Mouse (Mus musculus) thymus, adult 2 months (tissue): ENCODE results near the gene Adat1. TPM values are rescaled to one million over a fixed set of nuclear protein-coding genes. Genes with fewer than 3 reads are reported as not detected.

Experiments used
- DNase-seq: peaks from one replicate; pipeline ENCODE4 v3.0.0; 2021
- H3K27ac ChIP-seq: fragments of 200-500 bp; 2 replicates; pipeline ENCODE4 v1.5.1; 2012; ENCODE audit warnings: low read length, control low read depth; ENCODE audit not compliant: control insufficient read depth, insufficient read depth
- H3K27me3 ChIP-seq: fragments of 200-500 bp; 2 replicates; pipeline ENCODE4 v1.6.1; 2012; ENCODE audit warnings: mild to moderate bottlenecking, low read length, moderate library complexity, mixed read lengths; ENCODE audit not compliant: control insufficient read depth, insufficient read depth
- H3K36me3 ChIP-seq: fragments of 200-500 bp; 2 replicates; pipeline ENCODE4 v1.6.1; 2012; ENCODE audit warnings: mild to moderate bottlenecking, low read length, moderate library complexity; ENCODE audit not compliant: control insufficient read depth, insufficient read depth
- H3K4me1 ChIP-seq: fragments of 200-500 bp; replicated peaks from 2 replicates; pipeline ENCODE4 v1.6.1; 2012; ENCODE audit warnings: low read length; ENCODE audit not compliant: control insufficient read depth, insufficient read depth
- H3K4me3 ChIP-seq: fragments of 200-500 bp; 2 replicates; pipeline ENCODE4 v1.5.1; 2012; ENCODE audit warnings: mild to moderate bottlenecking, low read length, control low read depth, moderate library complexity; ENCODE audit not compliant: control insufficient read depth, insufficient read depth
- CTCF ChIP-seq: fragments of 200-500 bp; IDR thresholded peaks from 2 replicates; pipeline ENCODE4 v1.5.1; 2012; ENCODE audit warnings: mild to moderate bottlenecking, control low read depth, low read length, moderate library complexity, borderline replicate concordance; ENCODE audit not compliant: control insufficient read depth, poor library complexity, insufficient read depth; ENCODE audit errors: extremely low read depth
- POLR2A ChIP-seq: fragments of 200-500 bp; IDR thresholded peaks from 2 replicates; pipeline ENCODE4 v1.6.1; 2012; ENCODE audit warnings: mild to moderate bottlenecking, low read length, control low read depth, moderate library complexity; ENCODE audit not compliant: control insufficient read depth, poor library complexity, insufficient read depth; ENCODE audit errors: extremely low read depth
- WGBS: fragments of 180-500 bp; shearing (Covaris S2); methylation state at CpG from one replicate; pipeline ENCODE4 v1.1.7; 2018; 5-methylcytosine and 5-hydroxymethylcytosine counted together
- polyA plus RNA-seq: library from polyadenylated mRNA; depleted of rRNA; stranded (reverse); fragments of >200 nt; gene quantifications from 2 replicates; pipeline ENCODE4 v1.2.3, GENCODE M21; 2012

Adat1 gene
- polyA plus RNA-seq, 1 experiment: 4.0 TPM

DNA sequence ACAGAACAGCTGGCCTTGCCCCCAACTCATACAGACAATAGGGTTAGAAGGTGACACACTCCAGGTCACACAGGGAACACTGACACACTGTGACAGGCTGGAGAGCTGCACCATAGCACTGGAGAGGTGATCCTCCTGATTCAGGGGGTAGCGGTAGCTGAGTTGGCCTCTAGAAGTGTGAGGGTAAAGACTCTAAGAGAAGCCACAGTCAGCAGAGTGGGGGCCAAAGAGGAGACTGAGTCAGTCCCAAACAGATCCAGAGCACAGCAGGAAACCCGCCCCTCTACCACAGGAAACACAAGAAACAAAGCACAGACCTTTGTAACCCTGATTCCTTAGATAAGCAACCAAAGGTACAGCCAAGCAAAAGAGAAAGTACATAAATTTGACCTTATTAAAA lies 15.8 kb downstream of the Adat1 start:
- H3K36me3 ChIP-seq: no peaks in the 10 kb centered on the region
- peak overlapping the region; percentile 79 for H3K27ac ChIP-seq
- H3K27me3 ChIP-seq: no peaks in the 10 kb centered on the region
- H3K4me1 ChIP-seq: peaks cover 20% of the 10 kb centered on the region
- peak; percentile 57 for DNase-seq
- WGBS: 6% methylated on average over 2 of the region's 2 CpGs
- TF ChIP-seq CTCF (no peak), POLR2A (no peak)
- no peak overlapping the region for H3K4me3 ChIP-seq

DNA sequence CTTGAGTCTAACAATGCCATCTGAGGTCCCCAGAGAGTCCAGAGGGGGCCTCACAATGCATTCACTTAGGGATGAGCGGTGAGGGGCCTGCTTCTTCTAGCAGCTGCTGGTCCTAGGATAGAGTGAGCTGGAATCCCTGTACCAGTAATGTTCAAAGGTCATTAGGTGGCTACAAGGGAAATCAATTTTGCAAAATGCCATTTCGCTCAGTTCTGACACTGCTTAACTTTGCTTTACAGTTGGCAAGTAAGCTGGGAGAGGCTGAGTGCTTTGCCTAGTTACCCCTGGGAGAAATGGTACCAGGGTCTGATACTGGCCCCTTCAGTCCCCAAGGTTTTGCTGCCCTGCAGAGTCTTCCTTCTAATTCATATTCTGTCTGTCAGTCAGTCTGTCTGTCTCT lies 16.4 kb downstream of the Adat1 start:
- Histone ChIP-seq H3K27me3 (no peaks in the 10 kb centered on the region), H3K4me3 (no peak overlapping the region), H3K4me1 (peaks cover 20% of the 10 kb centered on the region), H3K27ac (peak overlapping the region; percentile 78; the same call in 1 of the 2 replicates), H3K36me3 (no peaks in the 10 kb centered on the region)
- TF ChIP-seq POLR2A: no peak
- TF ChIP-seq CTCF: no peak
- WGBS: 99% methylated on average over 2 of the region's 2 CpGs
- DNase-seq: no peak

- DNase-seq: no peak
- Histone ChIP-seq H3K36me3 (no peaks in the 10 kb centered on the region), H3K27me3 (no peaks in the 10 kb centered on the region), H3K4me3 (no peak overlapping the region), H3K4me1 (peaks cover 20% of the 10 kb centered on the region), H3K27ac (no peak overlapping the region)
- TF ChIP-seq POLR2A (no peak), CTCF (no peak)
- 87% methylated on average over 12 of the region's 12 CpGs for WGBS
Observed at GRCm38 (mm10) chr8:111974138-111974537, 18.0 kb downstream of the Adat1 start.

- H3K27me3 ChIP-seq: no peaks in the 10 kb centered on the region
- H3K27ac ChIP-seq: no peak overlapping the region
- TF ChIP-seq CTCF: no peak
- no peak for TF ChIP-seq POLR2A
- peaks cover 4% of the 10 kb centered on the region for H3K4me1 ChIP-seq
- H3K4me3 ChIP-seq: no peak overlapping the region
- no peak for DNase-seq
- no peaks in the 10 kb centered on the region for H3K36me3 ChIP-seq
- WGBS: 92% methylated on average over 5 of the region's 5 CpGs
Observed at GRCm38 (mm10) chr8:111968991-111969390, 23.1 kb downstream of the Adat1 start.

DNA sequence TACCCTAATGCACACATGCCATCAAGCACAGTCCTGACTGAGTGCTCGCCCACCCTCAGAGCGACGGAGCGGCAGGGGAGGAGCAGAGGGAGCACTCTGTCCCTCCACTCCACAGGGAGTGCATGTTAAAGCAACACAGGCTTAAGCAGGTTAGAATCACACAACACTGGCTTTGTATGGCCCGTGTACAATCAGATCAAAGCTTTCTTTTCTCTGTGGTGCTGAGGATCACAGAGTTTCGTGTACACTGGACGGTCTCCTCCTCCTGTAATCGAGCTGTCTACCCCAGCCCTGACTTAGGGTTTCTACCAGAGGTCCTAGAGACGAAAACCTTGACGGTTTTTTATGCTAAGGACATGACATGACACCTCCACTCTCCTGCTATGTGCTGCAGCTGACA lies 23.6 kb downstream of the Adat1 start:
- H3K36me3 ChIP-seq: no peaks in the 10 kb centered on the region
- TF ChIP-seq CTCF (no peak), POLR2A (no peak)
- peaks cover 4% of the 10 kb centered on the region for H3K4me1 ChIP-seq
- no peaks in the 10 kb centered on the region for H3K27me3 ChIP-seq
- DNase-seq: no peak
- WGBS: 91% methylated on average over 10 of the region's 10 CpGs
- no peak overlapping the region for H3K27ac ChIP-seq
- no peak overlapping the region for H3K4me3 ChIP-seq

GRCm38 (mm10) chr8:111967246-111967870 lies 24.7 kb downstream of the Adat1 start:
- Histone ChIP-seq H3K36me3 (no peaks in the 10 kb centered on the region), H3K27ac (no peak overlapping the region), H3K4me1 (peaks cover 4% of the 10 kb centered on the region), H3K4me3 (no peak overlapping the region), H3K27me3 (no peaks in the 10 kb centered on the region)
- TF ChIP-seq CTCF: no peak
- DNase-seq: no peak
- 32% methylated on average over 5 of the region's 5 CpGs for WGBS

GRCm38 (mm10) chr8:111964849-111965561 lies 27.1 kb downstream of the Adat1 start:
- no peak overlapping the region for H3K27ac ChIP-seq
- TF ChIP-seq CTCF (no peak), POLR2A (no peak)
- peaks cover 4% of the 10 kb centered on the region for H3K4me1 ChIP-seq
- no peaks in the 10 kb centered on the region for H3K27me3 ChIP-seq
- no peaks in the 10 kb centered on the region for H3K36me3 ChIP-seq
- WGBS: 82% methylated on average over 7 of the region's 7 CpGs
- DNase-seq: no peak
- H3K4me3 ChIP-seq: no peak overlapping the region
